Mouse (Mus musculus) brain, embryonic 14.5 days (tissue): ENCODE data around the gene Tdrd1.

Experiments
- CTCF ChIP-seq: fragments of 200-500 bp; IDR thresholded peaks from 2 replicates; pipeline ENCODE4 v1.5.1; 2012; ENCODE audit warnings: inconsistent platforms, mild to moderate bottlenecking, moderate library complexity, borderline replicate concordance; ENCODE audit not compliant: insufficient read depth, insufficient read length; ENCODE audit errors: extremely low read depth
- POLR2A ChIP-seq: fragments of 200-500 bp; IDR thresholded peaks from 2 replicates; pipeline ENCODE4 v1.6.1; 2012; ENCODE audit warnings: mild to moderate bottlenecking, inconsistent platforms, borderline replicate concordance; ENCODE audit not compliant: poor library complexity, insufficient read depth, insufficient read length, severe bottlenecking; ENCODE audit errors: extremely low read depth

DNA sequence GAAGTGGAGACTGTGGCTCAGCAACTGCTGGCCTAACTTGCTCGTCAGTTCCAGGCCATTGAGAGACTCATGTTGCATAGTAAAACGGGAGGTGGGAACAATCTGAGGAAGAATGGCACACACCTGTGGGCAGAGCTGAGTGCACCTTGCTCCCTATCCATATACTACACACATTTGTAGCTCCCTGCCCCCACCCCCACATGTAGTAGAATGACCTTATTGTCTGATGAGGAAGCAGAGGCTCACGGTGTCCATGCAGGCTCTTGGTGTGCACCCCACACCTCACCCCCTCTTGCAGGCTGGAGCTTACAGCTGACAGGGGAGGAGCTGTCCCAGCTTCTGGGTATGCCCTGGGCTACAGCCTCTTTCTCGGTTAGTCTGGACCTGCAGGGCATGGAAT, 41.7 kb downstream of the Tdrd1 start:
- TF ChIP-seq POLR2A: no peak
- TF ChIP-seq CTCF: no peak
